Mouse (Mus musculus): ENCODE measurements at regions not wholly inside any gene's neighbourhood (a gene's known extent, or its start where the extent isn't known, plus 50 kb on each side); places are given as distances from the start of the nearest gene placed in this dataset.

DNA sequence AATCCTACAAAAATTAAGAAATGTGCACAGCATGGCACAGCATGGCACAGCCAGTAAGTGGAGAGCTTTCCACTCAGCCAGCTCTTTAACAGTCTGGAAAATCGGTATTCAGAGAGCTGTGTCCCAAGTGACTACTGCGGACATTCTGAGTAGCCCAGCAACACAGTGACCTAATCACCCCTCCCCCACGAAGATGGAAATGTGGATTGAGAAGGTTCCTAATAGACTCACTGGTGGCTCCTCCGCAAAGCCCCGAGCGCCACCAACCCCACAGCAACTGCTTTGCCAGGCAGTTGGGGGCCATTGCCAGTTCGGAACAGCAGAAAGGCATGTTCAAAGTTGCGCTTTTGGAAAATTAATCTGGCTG lies 76.4 kb upstream of the Foxn3 start:
- no peak; a peak in 1 of 4 replicates for TF ChIP-seq CTCF (conservative IDR thresholded peaks at IDR 0.05 in 1 of 2, IDR thresholded peaks at IDR 0.05 in 1 of 2; ENCODE audit: low read depth in 2 of 2, low read length in 2 of 2)
- TF ChIP-seq MXI1 (IDR thresholded peaks at IDR 0.05; ENCODE audit: low read depth, low read length) = no peak; the same call in 1 of the 2 replicates
- no peak for TF ChIP-seq MAX (IDR thresholded peaks at IDR 0.05; ENCODE audit: low read length)
- TF ChIP-seq EP300 (IDR thresholded peaks at IDR 0.05; ENCODE audit: low read length) = no peak
- TF ChIP-seq E2F4 (IDR thresholded peaks at IDR 0.05; ENCODE audit: insufficient replicate concordance, low read depth, low read length) = no peak
- TF ChIP-seq MEF2A (IDR thresholded peaks at IDR 0.05; ENCODE audit: borderline replicate concordance, low read depth, low read length) = no peak
- no peak for TF ChIP-seq ZNF384 (IDR thresholded peaks at IDR 0.05; ENCODE audit: low read depth, low read length)
- no peak for TF ChIP-seq POLR2A (IDR thresholded peaks at IDR 0.05; ENCODE audit: low read depth, low read length)
- TF ChIP-seq UBTF (IDR thresholded peaks at IDR 0.05; ENCODE audit: low read depth, low read length) = no peak
- no peak for TF ChIP-seq NELFE (IDR thresholded peaks at IDR 0.05; ENCODE audit: low read depth, low read length)
